Mouse (Mus musculus) heart, embryonic 11.5 days (tissue): ENCODE measurements around the gene Htr7. TPM values are rescaled to one million over a fixed set of nuclear protein-coding genes. Genes with fewer than 3 reads are reported as not detected.

Source experiments
- ATAC-seq: fragments of 200-750 bp; cut with Nextera tagmentation; replicated peaks from 2 replicates; pipeline ENCODE4 v1.8.0; 2017; ENCODE audit warnings: moderate library complexity; ENCODE audit not compliant: insufficient number of reproducible peaks, low FRiP score, low TSS enrichment
- H3K27ac ChIP-seq: fragments of 300-500 bp; sonication (generic); 2 replicates; pipeline ENCODE4 v1.5.1; 2014; ENCODE audit warnings: mild to moderate bottlenecking, low read depth, low read length
- H3K27me3 ChIP-seq: fragments of 300-500 bp; sonication (generic); 2 replicates; pipeline ENCODE4 v1.6.1; 2014; ENCODE audit warnings: mild to moderate bottlenecking, low read length, mixed read lengths; ENCODE audit not compliant: control insufficient read depth, insufficient read depth
- H3K36me3 ChIP-seq: fragments of 300-500 bp; sonication (generic); 2 replicates; pipeline ENCODE4 v1.6.1; 2014; ENCODE audit warnings: mild to moderate bottlenecking, low read length, moderate library complexity, mixed read lengths; ENCODE audit not compliant: control insufficient read depth, insufficient read depth
- H3K4me1 ChIP-seq: fragments of 300-500 bp; sonication (generic); 2 replicates; pipeline ENCODE4 v1.6.1; 2014; ENCODE audit warnings: low read length; ENCODE audit not compliant: control insufficient read depth, insufficient read depth
- H3K4me2 ChIP-seq: fragments of 300-500 bp; sonication (generic); 2 replicates; pipeline ENCODE4 v1.6.1; 2014; ENCODE audit warnings: mild to moderate bottlenecking, moderate library complexity
- H3K4me3 ChIP-seq: fragments of 300-500 bp; sonication (generic); 2 replicates; pipeline ENCODE4 v1.5.1; 2014; ENCODE audit warnings: low read depth, low read length
- H3K9ac ChIP-seq: fragments of 300-500 bp; sonication (generic); 2 replicates; pipeline ENCODE4 v1.6.1; 2014; ENCODE audit warnings: mild to moderate bottlenecking, low read depth, low read length, moderate library complexity
- H3K9me3 ChIP-seq: fragments of 300-500 bp; sonication (generic); replicated peaks from 2 replicates; pipeline ENCODE4 v1.6.1; 2016; ENCODE audit warnings: low read length; ENCODE audit not compliant: control insufficient read depth
- WGBS: fragments of 180-500 bp; shearing (Covaris S2); extraction: QIAGEN DNeasy Blood & Tissue Kit; methylation state at CpG from one replicate; pipeline ENCODE4 v1.1.7; 2014; ENCODE audit not compliant: insufficient replicate concordance; 5-methylcytosine and 5-hydroxymethylcytosine counted together
- polyA plus RNA-seq: library from polyadenylated mRNA; unstranded; fragments of >200 nt; fragmentation: Nextera tagmentation; extraction: Ambion mirVana; gene quantifications from 2 replicates; pipeline ENCODE4 v1.2.1, GENCODE M21; 2014

The Htr7 gene
- polyA plus RNA-seq = not detected in 2 replicates

DNA sequence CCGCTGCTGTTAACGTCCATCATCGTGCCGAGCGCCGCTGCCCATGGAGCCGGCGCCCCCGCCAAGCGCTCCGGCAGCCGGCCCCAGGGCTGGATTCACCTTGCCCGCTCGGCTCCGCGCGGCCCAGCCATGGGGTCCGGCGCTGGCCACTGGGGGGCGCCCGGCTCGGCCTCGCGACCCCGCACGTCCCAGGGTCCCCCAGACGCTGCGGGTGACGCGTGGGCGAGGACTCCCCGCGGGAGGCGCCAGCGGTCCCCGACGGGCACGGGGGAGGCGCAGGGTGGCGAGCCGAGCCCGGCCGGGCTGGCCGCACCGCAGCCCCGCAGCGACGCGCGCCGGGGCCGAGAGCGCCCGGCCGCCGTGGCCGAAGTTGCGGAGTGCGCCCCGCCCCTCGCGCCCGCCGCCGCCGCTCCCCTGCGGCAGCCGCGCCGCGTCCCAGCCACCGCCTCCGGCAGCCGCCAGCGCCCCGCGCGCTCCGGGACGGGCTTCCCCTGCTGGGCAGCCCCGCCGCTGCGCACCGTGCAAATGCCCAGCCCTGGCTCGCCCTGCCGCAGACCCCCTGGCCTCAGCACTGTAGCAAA, at the start of gene Htr7:
Gene Htr7 (minus strand): TSS at position 277 of the 581 bp plus-strand sequence.
- Histone ChIP-seq H3K4me3 (peak within 1 kb of the TSS; percentile 53), H3K27me3 (peaks cover 37% of the 10 kb centered on the region), H3K36me3 (no peaks in the 10 kb centered on the region), H3K9ac (no peak within 1 kb of the TSS; the same call in 1 of the 2 replicates), H3K4me2 (peak within 1 kb of the TSS; percentile 93), H3K9me3 (no peaks in the 10 kb centered on the region), H3K4me1 (peaks cover 5% of the 10 kb centered on the region; the same call in 1 of the 2 replicates), H3K27ac (no peak within 1 kb of the TSS)
- peak; percentile 61 for ATAC-seq
- WGBS = 1% methylated on average over 74 of the region's 86 CpGs

- Histone ChIP-seq H3K4me1 (no peaks in the 10 kb centered on the region), H3K27me3 (no peaks in the 10 kb centered on the region), H3K36me3 (peaks cover 7% of the 10 kb centered on the region), H3K9ac (no peak overlapping the region), H3K4me2 (no peak overlapping the region), H3K27ac (no peak overlapping the region), H3K9me3 (no peaks in the 10 kb centered on the region), H3K4me3 (no peak overlapping the region)
- ATAC-seq = no peak
- WGBS = 81% methylated on average over 5 of the region's 5 CpGs
Observed at GRCm38 (mm10) chr19:36103909-36104308, 46.6 kb upstream of the Htr7 start.

DNA sequence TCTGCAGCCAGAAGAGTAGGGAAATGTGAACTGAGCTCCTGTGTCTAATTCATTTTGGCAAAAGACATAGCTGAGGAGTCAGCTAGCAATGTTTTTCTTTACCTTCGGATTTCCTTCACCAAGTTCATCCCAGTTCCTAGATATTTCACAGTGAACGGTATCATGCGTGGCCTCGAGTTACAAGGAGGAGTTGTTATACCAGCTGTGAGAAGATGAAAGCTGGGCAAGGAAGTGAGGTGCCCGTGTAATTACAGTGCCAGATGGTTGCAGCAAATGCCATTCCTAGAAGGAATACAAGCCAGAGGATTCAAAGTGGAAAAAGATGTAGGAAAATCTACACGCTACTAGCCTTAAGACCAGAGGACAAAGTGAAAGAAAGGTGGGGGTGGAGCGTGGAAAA, 41.6 kb upstream of the Htr7 start:
- no peaks in the 10 kb centered on the region for H3K27me3 ChIP-seq
- H3K4me2 ChIP-seq = no peak overlapping the region
- no peaks in the 10 kb centered on the region for H3K9me3 ChIP-seq
- no peak overlapping the region for H3K27ac ChIP-seq
- peaks cover 7% of the 10 kb centered on the region for H3K36me3 ChIP-seq
- H3K9ac ChIP-seq = no peak overlapping the region
- H3K4me3 ChIP-seq = no peak overlapping the region
- no peaks in the 10 kb centered on the region for H3K4me1 ChIP-seq
- ATAC-seq = no peak
- WGBS = 90% methylated on average over 7 of the region's 7 CpGs

DNA sequence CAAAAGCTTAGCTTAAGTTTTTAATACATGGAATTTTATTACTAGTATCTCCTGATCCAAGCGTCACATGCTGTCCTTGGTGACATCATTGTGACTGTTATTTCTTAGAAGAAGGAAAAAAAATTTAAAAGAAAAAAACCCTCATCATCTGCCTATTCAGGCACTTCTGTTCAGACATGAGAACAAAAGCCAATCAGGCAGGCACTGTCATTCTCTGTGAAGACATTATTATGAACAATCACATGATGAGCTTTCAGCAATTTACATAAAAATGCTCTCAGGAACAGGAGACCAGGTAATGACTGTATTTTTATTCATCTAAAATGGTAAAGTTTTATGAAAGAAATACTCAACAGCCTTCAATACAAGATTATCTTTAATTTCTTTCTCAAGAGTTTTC, 41.0 kb upstream of the Htr7 start:
- no peaks in the 10 kb centered on the region for H3K4me1 ChIP-seq
- peaks cover 7% of the 10 kb centered on the region for H3K36me3 ChIP-seq

DNA sequence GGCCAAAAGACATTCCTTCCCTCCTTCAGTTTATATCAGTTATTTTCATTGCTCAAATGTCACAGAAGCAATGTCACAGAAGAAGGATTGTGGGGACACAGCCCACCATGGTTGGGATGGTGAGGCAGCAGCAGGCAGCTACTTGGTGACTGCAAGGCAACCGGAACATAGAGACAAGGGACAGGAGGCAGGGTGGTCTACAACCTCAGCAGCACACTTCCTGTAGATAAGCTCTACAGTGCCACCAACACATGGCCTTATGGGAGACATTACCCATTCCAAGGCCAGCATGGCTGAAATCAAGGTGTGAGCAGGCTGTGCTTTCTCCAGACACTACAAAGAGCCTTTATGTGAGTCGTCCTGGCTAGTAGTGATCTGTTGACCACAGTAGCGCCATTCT, 39.9 kb upstream of the Htr7 start:
- no peaks in the 10 kb centered on the region for H3K27me3 ChIP-seq
- no peak overlapping the region for H3K9ac ChIP-seq
- no peaks in the 10 kb centered on the region for H3K4me1 ChIP-seq
- no peak overlapping the region for H3K4me2 ChIP-seq
- no peaks in the 10 kb centered on the region for H3K9me3 ChIP-seq
- ATAC-seq = no peak
- peaks cover 5% of the 10 kb centered on the region for H3K36me3 ChIP-seq
- no peak overlapping the region for H3K4me3 ChIP-seq
- WGBS = 77% methylated on average over 3 of the region's 3 CpGs
- H3K27ac ChIP-seq = no peak overlapping the region

More for the DNA sequence above, 41.0 kb upstream of the Htr7 start:
- ATAC-seq = no peak
- 90% methylated on average over 1 of the region's 1 CpGs for WGBS
- H3K27me3 ChIP-seq = no peaks in the 10 kb centered on the region
- no peak overlapping the region for H3K4me3 ChIP-seq
- no peak overlapping the region for H3K4me2 ChIP-seq
- H3K9ac ChIP-seq = no peak overlapping the region
- no peaks in the 10 kb centered on the region for H3K9me3 ChIP-seq
- no peak overlapping the region for H3K27ac ChIP-seq

GRCm38 (mm10) chr19:36090781-36091180, 33.5 kb upstream of the Htr7 start:
- Histone ChIP-seq H3K9me3 (no peaks in the 10 kb centered on the region), H3K9ac (no peak overlapping the region), H3K36me3 (peaks cover 6% of the 10 kb centered on the region), H3K27me3 (no peaks in the 10 kb centered on the region), H3K4me2 (no peak overlapping the region), H3K4me3 (no peak overlapping the region), H3K4me1 (no peaks in the 10 kb centered on the region), H3K27ac (no peak overlapping the region)
- ATAC-seq = no peak
- whole genome bisulfite sequencing = 42% methylated on average over 5 of the region's 5 CpGs

DNA sequence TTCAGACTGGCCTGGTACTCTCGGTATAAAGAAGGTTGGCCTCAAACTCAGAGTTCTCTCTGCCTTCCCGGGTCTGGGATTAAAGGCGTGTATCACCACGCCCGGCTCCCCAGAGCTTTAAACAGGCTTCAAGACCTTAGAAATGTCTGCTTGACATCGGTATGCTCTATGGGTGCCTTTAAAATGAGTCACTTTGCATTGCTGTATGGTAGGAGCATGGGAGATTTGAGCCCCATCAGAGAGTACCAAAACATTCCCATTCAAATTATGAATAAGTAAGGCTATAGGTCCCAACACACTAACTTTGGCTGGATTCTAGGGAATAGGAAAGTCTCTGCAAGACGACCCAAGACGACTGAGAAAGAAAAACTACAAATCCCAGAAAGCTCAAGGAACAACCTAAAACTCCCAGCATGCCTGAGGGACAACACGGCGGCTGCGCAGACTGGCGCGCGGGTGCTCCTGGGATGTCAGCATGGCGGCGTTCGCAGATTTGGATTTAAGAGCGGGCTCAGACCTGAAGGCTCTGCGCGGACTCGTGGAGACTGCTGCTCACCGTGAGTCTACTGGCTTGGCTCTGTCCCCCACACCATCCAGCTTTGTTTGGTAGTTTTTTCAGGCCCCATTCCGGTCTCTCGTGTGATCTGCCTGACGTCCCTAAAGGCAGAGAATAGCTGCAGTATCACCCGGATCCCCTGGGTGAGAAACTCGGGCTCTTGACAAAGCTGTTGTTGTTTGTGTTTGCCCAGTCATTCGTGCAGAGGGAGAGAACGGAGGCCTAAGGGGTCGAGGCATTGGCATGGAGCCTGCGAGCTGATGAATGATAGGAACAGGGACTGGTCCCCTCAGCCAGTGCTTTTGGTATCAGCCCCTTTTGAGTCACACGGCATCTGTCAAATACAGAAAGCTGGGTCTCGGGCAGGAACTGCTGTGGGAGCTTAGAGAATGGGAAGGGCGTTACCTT, 26.2 kb upstream of the Htr7 start, which contains the start of gene Rpp30:
Gene Rpp30 (plus strand): TSS at position 455 of the 964 bp plus-strand sequence.
- Histone ChIP-seq H3K27ac (peak within 1 kb of the TSS; percentile 59; the same call in 1 of the 2 replicates), H3K4me2 (peak within 1 kb of the TSS; percentile 87), H3K9ac (peak within 1 kb of the TSS; percentile 89), H3K9me3 (no peaks in the 10 kb centered on the region), H3K36me3 (no peaks in the 10 kb centered on the region; the same call in 1 of the 2 replicates), H3K4me3 (peak within 1 kb of the TSS; percentile 93), H3K4me1 (peaks cover 9% of the 10 kb centered on the region; the same call in 1 of the 2 replicates), H3K27me3 (peaks cover 4% of the 10 kb centered on the region; the same call in 1 of the 2 replicates)
- ATAC-seq = peak; percentile 84
- WGBS = 2% methylated on average over 34 of the region's 34 CpGs

- 51% methylated on average over 7 of the region's 7 CpGs for WGBS
- Histone ChIP-seq H3K27ac (no peak overlapping the region), H3K4me3 (peak overlapping the region; percentile 93), H3K9ac (peak overlapping the region; percentile 89), H3K27me3 (peaks cover 4% of the 10 kb centered on the region; the same call in 1 of the 2 replicates), H3K4me1 (peaks cover 9% of the 10 kb centered on the region; the same call in 1 of the 2 replicates), H3K36me3 (no peaks in the 10 kb centered on the region), H3K9me3 (no peaks in the 10 kb centered on the region), H3K4me2 (peak overlapping the region; percentile 87)
- ATAC-seq = peak; percentile 71; the same call in 1 of the 2 replicates
Observed at GRCm38 (mm10) chr19:36082606-36083261, 25.4 kb upstream of the Htr7 start.
